Mouse (Mus musculus) small intestine, adult 2 months (tissue): ENCODE data around the gene Gm44502.

ENCODE experiments used
- CTCF ChIP-seq: fragments of 200-500 bp; IDR thresholded peaks from 2 replicates; pipeline ENCODE4 v1.5.1; 2012; ENCODE audit warnings: low read depth, mild to moderate bottlenecking, control low read depth, inconsistent platforms, low read length, moderate library complexity, mixed read lengths; ENCODE audit not compliant: insufficient replicate concordance, insufficient read length; ENCODE audit errors: extremely low read depth
- POLR2A ChIP-seq: fragments of 200-500 bp; IDR thresholded peaks from 2 replicates; pipeline ENCODE4 v1.6.1; 2012; ENCODE audit warnings: low read depth, mild to moderate bottlenecking, control low read depth, inconsistent platforms, low read length, moderate library complexity

DNA sequence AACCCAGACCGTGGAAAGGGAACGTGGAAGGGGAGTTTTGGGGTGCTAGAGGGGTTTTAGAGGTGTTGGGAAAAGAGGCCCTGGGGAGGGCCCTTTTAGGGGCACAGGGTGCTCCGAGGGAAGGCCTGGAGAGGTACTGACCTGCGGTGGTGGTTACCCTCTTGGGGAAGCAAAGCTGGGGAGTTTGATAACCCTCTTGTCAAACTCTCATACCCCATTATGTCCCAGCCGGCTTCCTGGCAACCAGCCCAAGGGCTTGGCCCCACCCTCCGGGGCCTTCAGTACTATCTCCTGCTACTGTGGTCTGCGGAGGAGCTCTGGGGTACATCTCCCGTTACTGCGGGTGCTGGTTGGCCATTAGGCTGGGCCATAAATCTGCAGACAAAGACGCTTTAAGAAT, 50.1 kb downstream of the Gm44502 start:
- TF ChIP-seq CTCF (no peak), POLR2A (no peak)
